Mouse (Mus musculus) ES-CJ7 (cell line): ENCODE data around the gene Prkce.

Experiments used
- DNase-seq: peaks from one replicate; pipeline ENCODE4 v3.0.0; 2011; ENCODE audit warnings: low read depth, low spot score

Gene Prkce

GRCm38 (mm10) chr17:86559206-86559891 is 391.8 kb downstream of the Prkce start:
- peak; percentile 14 for DNase-seq

GRCm38 (mm10) chr17:86560499-86560898 is 392.9 kb downstream of the Prkce start:
- DNase-seq: no peak

- DNase-seq: no peak
These were observed 402.9 kb downstream of the Prkce start for GRCm38 (mm10) chr17:86570491-86570890.

- no peak for DNase-seq
These were observed 403.7 kb downstream of the Prkce start for GRCm38 (mm10) chr17:86571266-86571665.

- no peak for DNase-seq
These were observed 404.6 kb downstream of the Prkce start for GRCm38 (mm10) chr17:86572136-86572535.

- DNase-seq: no peak
These were observed 405.0 kb downstream of the Prkce start for GRCm38 (mm10) chr17:86572576-86572975.

GRCm38 (mm10) chr17:86573596-86574248 is 406.1 kb downstream of the Prkce start:
- DNase-seq: no peak

- no peak for DNase-seq
These were observed 413.1 kb downstream of the Prkce start for GRCm38 (mm10) chr17:86580724-86581123.

GRCm38 (mm10) chr17:86582341-86582740 is 414.8 kb downstream of the Prkce start:
- no peak for DNase-seq

GRCm38 (mm10) chr17:86586441-86586840 is 418.9 kb downstream of the Prkce start:
- no peak for DNase-seq

- DNase-seq: no peak
These were observed 421.3 kb downstream of the Prkce start for GRCm38 (mm10) chr17:86588704-86589449.

- no peak for DNase-seq
These were observed 422.1 kb downstream of the Prkce start for GRCm38 (mm10) chr17:86589681-86590080.

GRCm38 (mm10) chr17:86591241-86591640 is 423.7 kb downstream of the Prkce start:
- DNase-seq: no peak

- DNase-seq: no peak
These were observed 425.5 kb downstream of the Prkce start for GRCm38 (mm10) chr17:86592991-86593586.

GRCm38 (mm10) chr17:86595526-86595925 is 427.9 kb downstream of the Prkce start:
- peak; percentile 77 for DNase-seq

- no peak for DNase-seq
These were observed 433.5 kb downstream of the Prkce start for GRCm38 (mm10) chr17:86601116-86601515.

GRCm38 (mm10) chr17:86601901-86602300 is 434.3 kb downstream of the Prkce start:
- DNase-seq: peak; percentile 60

GRCm38 (mm10) chr17:86603848-86604444 is 436.4 kb downstream of the Prkce start:
- no peak for DNase-seq

- no peak for DNase-seq
These were observed 440.4 kb downstream of the Prkce start for GRCm38 (mm10) chr17:86607981-86608380.

- DNase-seq: peak; percentile 25
These were observed 442.8 kb downstream of the Prkce start for GRCm38 (mm10) chr17:86610271-86610969.

GRCm38 (mm10) chr17:86611772-86612171 is 444.2 kb downstream of the Prkce start:
- DNase-seq: no peak
